Mouse (Mus musculus): ENCODE measurements at regions not wholly inside any gene's neighbourhood (a gene's known extent, or its start where the extent isn't known, plus 50 kb on each side); places are given as distances from the start of the nearest gene placed in this dataset.

DNA sequence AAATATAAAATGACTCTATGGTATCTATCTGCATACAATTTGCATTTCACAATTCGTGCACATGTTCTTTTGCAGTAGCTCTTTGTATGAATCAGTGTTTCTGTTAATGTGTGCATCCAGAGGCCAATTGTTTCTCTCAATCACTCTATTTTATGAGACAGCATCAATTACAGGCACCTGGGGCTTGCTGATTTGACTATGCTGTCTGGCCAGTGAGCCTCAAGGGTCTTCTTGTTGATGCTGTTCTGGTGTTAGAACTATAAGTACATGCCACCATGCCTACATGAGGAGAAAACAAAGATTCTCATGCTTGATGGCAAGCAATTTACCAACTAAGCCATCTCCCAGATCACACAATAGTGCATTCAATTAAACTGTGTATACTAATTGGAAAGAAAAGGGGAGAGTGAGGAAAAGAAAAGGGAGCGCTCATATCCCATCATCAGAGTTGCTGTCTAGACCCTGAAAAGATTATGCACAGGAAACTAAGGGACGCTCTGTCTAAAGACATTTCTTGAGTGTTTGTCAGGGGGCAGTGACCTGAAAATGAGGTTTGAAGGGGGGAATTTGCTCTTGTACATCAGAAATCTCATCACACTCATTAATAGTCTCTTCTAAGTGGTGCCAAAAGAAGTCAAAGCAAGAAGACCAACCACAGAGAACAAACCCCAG, 772.6 kb downstream of the D3Ertd751e start:
- Histone ChIP-seq H3K79me3 (ENCODE audit: low read depth) (no peaks in the 10 kb centered on the region), H3K79me2 (ENCODE audit: control insufficient read depth, insufficient read depth) (no peaks in the 10 kb centered on the region), H3K27me3 (ENCODE audit: control insufficient read depth, insufficient read depth, insufficient read length) (no peaks in the 10 kb centered on the region), H3ac (ENCODE audit: control insufficient read depth, insufficient read length, low read depth) (no peak overlapping the region), H3K4me3 (ENCODE audit: insufficient read depth, poor library complexity, severe bottlenecking) (no peak overlapping the region), H3K36me3 (ENCODE audit: control insufficient read depth, insufficient read depth) (no peaks in the 10 kb centered on the region)
- TF ChIP-seq MAX (IDR thresholded peaks at IDR 0.05) (no peak), CTCF (IDR thresholded peaks at IDR 0.05; ENCODE audit: control insufficient read depth, insufficient read depth, insufficient read length) (no peak), MYOD1 (IDR thresholded peaks at IDR 0.05; ENCODE audit: control insufficient read depth, insufficient read length, low read depth) (no peak)

- no peaks in the 10 kb centered on the region for H3K36me3 ChIP-seq (ENCODE audit: control insufficient read depth, insufficient read depth)
- H3K4me3 ChIP-seq (ENCODE audit: insufficient read depth, poor library complexity, severe bottlenecking) = no peak overlapping the region
- no peaks in the 10 kb centered on the region for H3K79me2 ChIP-seq (ENCODE audit: control insufficient read depth, insufficient read depth)
- H3K79me3 ChIP-seq (ENCODE audit: low read depth) = no peaks in the 10 kb centered on the region
- no peaks in the 10 kb centered on the region for H3K27me3 ChIP-seq (ENCODE audit: control insufficient read depth, insufficient read depth, insufficient read length)
- no peak overlapping the region for H3ac ChIP-seq (ENCODE audit: control insufficient read depth, insufficient read length, low read depth)
- TF ChIP-seq MAX (IDR thresholded peaks at IDR 0.05) (no peak), MYOD1 (IDR thresholded peaks at IDR 0.05; ENCODE audit: control insufficient read depth, insufficient read length, low read depth) (no peak)
These were observed 773.9 kb downstream of the D3Ertd751e start for GRCm38 (mm10) chr3:42516286-42516685.

GRCm38 (mm10) chr3:42531397-42531796, 789.0 kb downstream of the D3Ertd751e start:
- no peaks in the 10 kb centered on the region for H3K36me3 ChIP-seq (ENCODE audit: control insufficient read depth, insufficient read depth)
- TF ChIP-seq USF1 (IDR thresholded peaks at IDR 0.05; ENCODE audit: low read depth) (no peak), CTCF (IDR thresholded peaks at IDR 0.05; ENCODE audit: control insufficient read depth, insufficient read depth, insufficient read length) (no peak), CEBPB (IDR thresholded peaks at IDR 0.05; ENCODE audit: low read depth) (no peak), MYOD1 (IDR thresholded peaks at IDR 0.05; ENCODE audit: control insufficient read depth, insufficient read length, low read depth) (no peak)
- H3K79me2 ChIP-seq (ENCODE audit: control insufficient read depth, insufficient read depth) = no peaks in the 10 kb centered on the region

GRCm38 (mm10) chr3:42566731-42567130, 824.3 kb downstream of the D3Ertd751e start:
- no peaks in the 10 kb centered on the region for H3K36me3 ChIP-seq (ENCODE audit: control insufficient read depth, insufficient read depth)
- no peaks in the 10 kb centered on the region for H3K27me3 ChIP-seq (ENCODE audit: control insufficient read depth, insufficient read depth, insufficient read length)
- no peaks in the 10 kb centered on the region for H3K79me2 ChIP-seq (ENCODE audit: control insufficient read depth, insufficient read depth)
- no peak for TF ChIP-seq MAX (IDR thresholded peaks at IDR 0.05)
- no peak for TF ChIP-seq CTCF (IDR thresholded peaks at IDR 0.05; ENCODE audit: control insufficient read depth, insufficient read depth, insufficient read length)
- TF ChIP-seq MYOD1 (IDR thresholded peaks at IDR 0.05; ENCODE audit: control insufficient read depth, insufficient read length, low read depth) = no peak
- no peak for TF ChIP-seq MYOG (IDR thresholded peaks at IDR 0.05; ENCODE audit: control insufficient read depth, extremely low read depth, insufficient read length)
- no peak for TF ChIP-seq USF1 (IDR thresholded peaks at IDR 0.05; ENCODE audit: low read depth)
- no peak for TF ChIP-seq FOSL1 (IDR thresholded peaks at IDR 0.05; ENCODE audit: insufficient read depth, low read length, poor library complexity, severe bottlenecking)
- TF ChIP-seq CEBPB (IDR thresholded peaks at IDR 0.05; ENCODE audit: low read depth) = no peak
- H3K4me3 ChIP-seq (ENCODE audit: insufficient read depth, poor library complexity, severe bottlenecking) = no peak overlapping the region
- H3ac ChIP-seq (ENCODE audit: control insufficient read depth, insufficient read length, low read depth) = no peak overlapping the region
- H3K79me3 ChIP-seq (ENCODE audit: low read depth) = no peaks in the 10 kb centered on the region

More at GRCm38 (mm10) chr3:42531397-42531796, 789.0 kb downstream of the D3Ertd751e start:
- Histone ChIP-seq H3K4me3 (ENCODE audit: insufficient read depth, poor library complexity, severe bottlenecking) (no peak overlapping the region), H3K27me3 (ENCODE audit: control insufficient read depth, insufficient read depth, insufficient read length) (no peaks in the 10 kb centered on the region), H3ac (ENCODE audit: control insufficient read depth, insufficient read length, low read depth) (no peak overlapping the region), H3K79me3 (ENCODE audit: low read depth) (no peaks in the 10 kb centered on the region)

DNA sequence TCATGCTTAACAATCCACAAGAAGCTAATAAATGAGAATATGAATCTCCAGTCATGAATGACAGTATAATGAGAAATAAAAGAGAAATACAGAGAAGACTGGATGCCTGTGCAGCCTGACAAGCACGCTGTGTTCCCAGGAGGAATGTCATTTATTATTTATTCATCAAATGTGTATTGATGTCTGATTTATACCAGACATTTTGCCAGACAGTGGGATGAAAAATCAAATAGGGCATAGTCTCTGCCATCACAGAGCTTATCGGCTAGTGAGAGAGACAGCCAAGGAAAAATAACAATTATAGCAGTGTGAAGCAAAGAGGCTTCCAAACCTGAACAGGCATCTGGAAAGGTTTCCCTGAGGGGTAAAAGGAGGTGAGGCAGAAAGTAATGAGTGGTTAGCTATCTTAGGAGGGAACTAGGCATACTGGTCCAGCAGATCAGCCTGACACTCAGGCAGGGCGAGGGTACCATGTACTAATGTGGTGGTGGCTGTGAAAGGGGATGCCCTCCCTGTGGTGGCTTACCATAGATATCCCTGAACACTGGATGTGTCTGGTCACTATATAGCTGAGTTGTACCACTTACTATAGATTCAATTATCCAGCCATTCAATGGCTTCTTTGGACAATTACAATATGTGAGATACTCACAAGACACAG, 828.1 kb downstream of the D3Ertd751e start:
- Histone ChIP-seq H3K4me3 (ENCODE audit: insufficient read depth, poor library complexity, severe bottlenecking) (no peak overlapping the region), H3ac (ENCODE audit: control insufficient read depth, insufficient read length, low read depth) (no peak overlapping the region), H3K36me3 (ENCODE audit: control insufficient read depth, insufficient read depth) (no peaks in the 10 kb centered on the region), H3K27me3 (ENCODE audit: control insufficient read depth, insufficient read depth, insufficient read length) (no peaks in the 10 kb centered on the region), H3K79me3 (ENCODE audit: low read depth) (no peaks in the 10 kb centered on the region), H3K79me2 (ENCODE audit: control insufficient read depth, insufficient read depth) (no peaks in the 10 kb centered on the region)
- no peak for TF ChIP-seq MAX (IDR thresholded peaks at IDR 0.05)
- no peak for TF ChIP-seq CTCF (IDR thresholded peaks at IDR 0.05; ENCODE audit: control insufficient read depth, insufficient read depth, insufficient read length)
- TF ChIP-seq CEBPB (IDR thresholded peaks at IDR 0.05; ENCODE audit: low read depth) = no peak
- no peak for TF ChIP-seq MYOG (IDR thresholded peaks at IDR 0.05; ENCODE audit: control insufficient read depth, extremely low read depth, insufficient read length)
- TF ChIP-seq MYOD1 (IDR thresholded peaks at IDR 0.05; ENCODE audit: control insufficient read depth, insufficient read length, low read depth) = no peak
- TF ChIP-seq FOSL1 (IDR thresholded peaks at IDR 0.05; ENCODE audit: insufficient read depth, low read length, poor library complexity, severe bottlenecking) = no peak
- TF ChIP-seq USF1 (IDR thresholded peaks at IDR 0.05; ENCODE audit: low read depth) = no peak

- Histone ChIP-seq H3K27me3 (ENCODE audit: control insufficient read depth, insufficient read depth, insufficient read length) (no peaks in the 10 kb centered on the region), H3K79me2 (ENCODE audit: control insufficient read depth, insufficient read depth) (no peaks in the 10 kb centered on the region), H3K36me3 (ENCODE audit: control insufficient read depth, insufficient read depth) (no peaks in the 10 kb centered on the region), H3ac (ENCODE audit: control insufficient read depth, insufficient read length, low read depth) (no peak overlapping the region), H3K79me3 (ENCODE audit: low read depth) (no peaks in the 10 kb centered on the region), H3K4me3 (ENCODE audit: insufficient read depth, poor library complexity, severe bottlenecking) (no peak overlapping the region)
- TF ChIP-seq FOSL1 (IDR thresholded peaks at IDR 0.05; ENCODE audit: insufficient read depth, low read length, poor library complexity, severe bottlenecking) (no peak), MYOG (IDR thresholded peaks at IDR 0.05; ENCODE audit: control insufficient read depth, extremely low read depth, insufficient read length) (no peak), CEBPB (IDR thresholded peaks at IDR 0.05; ENCODE audit: low read depth) (no peak), MAX (IDR thresholded peaks at IDR 0.05) (no peak), CTCF (IDR thresholded peaks at IDR 0.05; ENCODE audit: control insufficient read depth, insufficient read depth, insufficient read length) (no peak), USF1 (IDR thresholded peaks at IDR 0.05; ENCODE audit: low read depth) (no peak), MYOD1 (IDR thresholded peaks at IDR 0.05; ENCODE audit: control insufficient read depth, insufficient read length, low read depth) (no peak)
These were observed 829.6 kb downstream of the D3Ertd751e start for GRCm38 (mm10) chr3:42571877-42572459.
